Mouse (Mus musculus) midbrain, embryonic 10.5 days (tissue): Measurements from ENCODE around the gene Fam160b1. TPM values are rescaled to one million over a fixed set of nuclear protein-coding genes. Genes with fewer than 3 reads are reported as not detected.

Experiments used
- DNase-seq: peaks from one replicate; pipeline ENCODE4 v3.0.0-alpha.2; 2017; ENCODE audit warnings: low spot score
- H3K27ac ChIP-seq: fragments of 300-500 bp; sonication (generic); replicated peaks from 2 replicates; pipeline ENCODE4 v1.5.1; 2016; ENCODE audit warnings: mild to moderate bottlenecking
- H3K27me3 ChIP-seq: fragments of 300-500 bp; sonication (generic); 2 replicates; pipeline ENCODE4 v1.6.1; 2016; ENCODE audit warnings: low read depth, mild to moderate bottlenecking; ENCODE audit not compliant: poor library complexity, severe bottlenecking
- H3K36me3 ChIP-seq: fragments of 300-500 bp; sonication (generic); 2 replicates; pipeline ENCODE4 v1.6.1; 2016; ENCODE audit warnings: mild to moderate bottlenecking, moderate library complexity
- H3K4me1 ChIP-seq: fragments of 300-500 bp; sonication (generic); 2 replicates; pipeline ENCODE4 v1.6.1; 2016
- H3K4me3 ChIP-seq: fragments of 300-500 bp; sonication (generic); 2 replicates; pipeline ENCODE4 v1.5.1; 2016; ENCODE audit warnings: mild to moderate bottlenecking, moderate library complexity
- H3K9me3 ChIP-seq: fragments of 300-500 bp; sonication (generic); replicated peaks from 2 replicates; pipeline ENCODE4 v1.6.1; 2016; ENCODE audit warnings: mild to moderate bottlenecking
- WGBS: fragments of 180-500 bp; shearing (Covaris S2); methylation state at CpG from one replicate; pipeline ENCODE4 v1.1.7; 2016; 5-methylcytosine and 5-hydroxymethylcytosine counted together
- polyA plus RNA-seq: library from polyadenylated mRNA; unstranded; fragments of >200 nt; fragmentation: Nextera tagmentation; extraction: Ambion mirVana; gene quantifications from 2 replicates; pipeline ENCODE4 v1.2.1, GENCODE M21; 2016

Fam160b1 gene
- polyA plus RNA-seq, 1 experiment from 2014 or later: 10.2 TPM

DNA sequence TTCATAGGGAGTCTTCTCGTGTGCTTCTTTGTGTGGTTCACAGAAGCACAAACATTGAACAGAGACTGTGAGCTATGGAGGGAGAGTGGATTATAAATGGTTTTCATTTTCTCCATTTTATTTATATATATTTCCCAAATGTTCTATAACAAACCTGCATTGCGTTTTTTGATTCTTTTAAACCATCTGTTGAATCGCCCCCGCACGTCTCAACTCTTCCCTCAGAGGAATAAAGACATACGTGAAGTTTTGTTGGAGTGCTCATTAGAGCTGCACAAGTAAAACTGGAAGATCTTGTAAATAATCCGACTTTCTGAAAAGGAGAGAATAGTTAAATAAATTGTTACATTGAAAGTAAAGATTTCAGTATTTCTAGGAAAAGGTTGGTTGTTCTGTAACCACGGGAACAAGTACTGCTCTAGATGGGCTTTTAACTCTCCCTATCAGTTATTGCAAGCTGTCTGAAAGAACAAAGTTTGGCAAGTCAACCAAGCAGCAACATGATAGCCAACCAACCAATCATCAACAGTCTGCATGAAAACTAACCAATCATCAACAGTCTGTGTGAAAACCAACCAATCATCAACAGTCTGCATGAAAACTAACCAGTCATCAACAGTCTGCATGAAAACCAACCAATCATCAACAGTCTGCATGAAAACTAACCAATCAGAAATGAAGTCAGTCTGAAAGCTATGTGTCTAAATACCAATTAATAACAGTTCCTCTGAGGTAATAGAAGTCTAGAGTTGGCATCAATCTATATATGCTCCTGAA lies 54.7 kb downstream of the Fam160b1 start:
- Histone ChIP-seq H3K36me3 (no peaks in the 10 kb centered on the region), H3K27me3 (no peaks in the 10 kb centered on the region), H3K4me3 (no peak overlapping the region), H3K9me3 (no peaks in the 10 kb centered on the region), H3K4me1 (peaks cover 29% of the 10 kb centered on the region), H3K27ac (no peak overlapping the region)
- WGBS: 92% methylated on average over 8 of the region's 8 CpGs
- DNase-seq: no peak

DNA sequence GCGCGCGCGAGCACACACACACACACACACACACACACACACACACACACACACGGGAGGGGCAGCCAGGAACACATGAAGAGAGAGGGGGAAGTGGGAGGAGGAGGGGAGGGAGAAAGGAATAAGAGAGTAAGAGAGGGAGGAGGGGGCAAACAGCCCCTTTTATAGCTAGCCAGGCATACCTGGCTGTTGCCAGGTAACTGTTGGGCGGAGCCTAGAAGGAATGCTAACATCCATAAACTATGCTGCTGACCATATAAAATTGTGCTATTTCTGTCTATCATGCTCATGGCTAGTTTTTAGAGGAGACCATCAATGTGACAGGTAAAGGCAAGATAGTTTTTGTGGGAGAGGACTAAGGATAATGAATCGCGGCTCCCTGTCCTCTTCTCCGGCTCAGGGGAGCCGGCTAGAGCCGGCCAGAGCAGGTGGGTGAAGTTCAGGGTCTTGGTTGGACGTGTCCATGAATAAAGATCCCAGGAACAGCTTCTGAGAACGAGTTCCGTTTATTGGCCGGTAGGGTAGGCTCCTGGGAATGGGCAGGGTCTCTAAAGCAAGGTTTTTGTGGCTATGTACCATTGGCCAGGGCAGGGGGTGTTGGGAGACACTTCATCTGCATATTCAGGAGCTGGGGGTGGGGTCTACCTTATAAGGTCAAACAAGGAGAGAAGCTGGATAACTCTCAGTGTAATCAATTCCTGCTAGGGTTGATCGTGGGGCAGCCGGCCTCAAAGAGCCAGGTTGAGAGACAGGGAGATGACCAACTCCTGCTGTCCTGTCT lies 57.5 kb downstream of the Fam160b1 start:
- Histone ChIP-seq H3K36me3 (no peaks in the 10 kb centered on the region), H3K4me3 (peak overlapping the region; percentile 40), H3K9me3 (no peaks in the 10 kb centered on the region), H3K27ac (peak overlapping the region; percentile 38), H3K4me1 (peaks cover 18% of the 10 kb centered on the region), H3K27me3 (no peaks in the 10 kb centered on the region)
- peak; percentile 44 for DNase-seq
- 19% methylated on average over 16 of the region's 17 CpGs for WGBS

DNA sequence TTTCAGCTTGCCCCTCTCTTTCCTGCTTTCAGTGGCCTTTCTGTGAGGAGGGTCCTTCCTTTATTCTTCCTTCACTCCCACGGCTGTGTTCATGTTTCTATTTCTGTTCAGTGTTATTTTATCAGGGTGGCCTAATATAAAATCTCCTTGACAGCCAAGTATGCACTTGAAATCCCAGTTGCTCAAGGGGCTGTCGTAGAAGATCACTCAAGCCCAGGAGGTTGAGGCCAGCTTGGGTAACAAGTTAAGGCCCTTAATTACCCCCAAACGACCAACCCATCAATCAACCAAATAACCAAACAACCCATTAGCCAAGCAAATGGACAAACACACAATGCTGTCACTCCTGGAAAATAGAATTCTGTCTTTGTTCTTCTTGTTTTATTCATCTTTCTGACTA lies 62.9 kb downstream of the Fam160b1 start:
- WGBS: 77% methylated on average over 3 of the region's 3 CpGs
- no peaks in the 10 kb centered on the region for H3K36me3 ChIP-seq
- H3K27me3 ChIP-seq: no peaks in the 10 kb centered on the region
- H3K27ac ChIP-seq: no peak overlapping the region
- no peak overlapping the region for H3K4me3 ChIP-seq
- no peaks in the 10 kb centered on the region for H3K9me3 ChIP-seq
- H3K4me1 ChIP-seq: peaks cover 9% of the 10 kb centered on the region
- DNase-seq: no peak

DNA sequence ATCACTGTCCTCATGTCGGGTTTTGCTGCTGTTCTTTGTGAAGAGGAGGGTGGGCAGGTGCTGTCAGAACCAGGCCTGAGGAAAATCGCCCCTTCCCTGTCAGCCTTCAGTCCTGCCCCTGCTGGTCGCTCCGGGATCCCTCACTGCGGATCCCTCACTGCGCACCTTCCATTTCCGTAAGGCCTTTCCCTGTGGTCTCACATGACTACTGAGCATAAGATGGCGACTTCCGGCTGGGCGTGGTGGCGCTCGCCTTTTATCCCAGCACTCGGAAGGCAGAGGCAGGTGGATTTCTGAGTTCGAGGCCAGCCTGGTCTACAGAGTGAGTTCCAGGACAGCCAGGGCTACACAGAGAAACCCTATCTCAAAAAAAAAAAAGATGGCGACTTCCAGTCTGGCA lies 64.8 kb downstream of the Fam160b1 start:
- Histone ChIP-seq H3K27me3 (no peaks in the 10 kb centered on the region), H3K9me3 (no peaks in the 10 kb centered on the region), H3K4me1 (no peaks in the 10 kb centered on the region), H3K4me3 (no peak overlapping the region), H3K27ac (no peak overlapping the region), H3K36me3 (no peaks in the 10 kb centered on the region)
- WGBS: 96% methylated on average over 15 of the region's 15 CpGs
- DNase-seq: no peak

DNA sequence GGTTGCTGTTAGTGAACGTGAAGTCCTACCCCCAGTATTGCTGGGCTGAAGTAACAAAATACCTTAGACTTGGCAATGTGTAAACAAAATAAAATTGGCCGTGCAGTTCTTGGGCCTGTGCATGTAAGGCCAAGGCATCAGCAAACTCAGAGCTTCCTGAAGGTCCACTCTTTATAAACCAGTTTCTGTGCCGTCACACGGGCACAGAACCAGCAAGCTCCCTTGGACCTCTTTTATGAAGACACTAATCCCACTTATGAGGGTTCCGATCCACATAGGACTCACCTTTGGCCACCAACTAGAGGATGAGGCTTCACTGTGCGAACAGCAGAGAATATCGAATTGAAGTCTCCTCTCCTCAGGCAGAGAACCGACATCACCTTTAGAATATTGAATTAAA lies 66.4 kb downstream of the Fam160b1 start:
- Histone ChIP-seq H3K4me1 (no peaks in the 10 kb centered on the region), H3K27ac (no peak overlapping the region), H3K27me3 (no peaks in the 10 kb centered on the region), H3K4me3 (no peak overlapping the region), H3K36me3 (no peaks in the 10 kb centered on the region), H3K9me3 (no peaks in the 10 kb centered on the region)
- WGBS: 94% methylated on average over 8 of the region's 8 CpGs
- DNase-seq: no peak

DNA sequence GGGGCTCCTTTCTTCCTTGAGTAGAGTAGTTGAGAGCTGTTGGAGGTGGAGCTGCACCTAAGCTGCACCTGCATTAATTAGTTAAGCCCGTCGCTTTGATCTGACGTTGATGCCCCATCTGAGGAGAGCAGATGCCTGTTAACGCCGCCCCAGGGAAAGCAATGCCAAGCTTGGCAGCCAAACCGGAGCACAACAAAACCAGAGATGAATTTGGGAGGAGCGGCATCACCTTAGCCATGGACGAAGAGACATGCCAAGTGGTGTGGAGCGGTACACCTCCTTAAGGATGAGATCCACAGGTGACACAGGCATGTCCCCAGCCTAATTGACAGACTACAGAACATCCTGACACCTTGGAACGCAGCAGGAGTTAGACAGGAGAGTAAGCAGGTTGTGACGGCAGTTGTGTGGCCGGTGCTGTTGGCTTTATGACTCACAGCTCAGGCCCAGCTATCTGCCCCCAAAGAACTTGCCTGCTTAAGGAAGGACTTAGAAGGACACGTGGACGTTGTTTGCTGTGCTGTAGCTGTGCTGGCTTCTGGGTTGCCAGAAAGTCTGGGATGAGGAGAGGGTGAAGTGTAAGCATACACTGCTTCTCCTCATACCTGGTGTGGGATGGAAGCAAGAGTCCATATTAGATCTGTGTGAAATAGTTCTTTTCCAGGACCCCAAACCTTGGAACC lies 67.4 kb downstream of the Fam160b1 start:
- no peaks in the 10 kb centered on the region for H3K9me3 ChIP-seq
- no peak overlapping the region for H3K4me3 ChIP-seq
- 79% methylated on average over 14 of the region's 14 CpGs for WGBS
- H3K27me3 ChIP-seq: no peaks in the 10 kb centered on the region
- no peaks in the 10 kb centered on the region for H3K4me1 ChIP-seq
- DNase-seq: no peak
- no peaks in the 10 kb centered on the region for H3K36me3 ChIP-seq
- no peak overlapping the region for H3K27ac ChIP-seq

DNA sequence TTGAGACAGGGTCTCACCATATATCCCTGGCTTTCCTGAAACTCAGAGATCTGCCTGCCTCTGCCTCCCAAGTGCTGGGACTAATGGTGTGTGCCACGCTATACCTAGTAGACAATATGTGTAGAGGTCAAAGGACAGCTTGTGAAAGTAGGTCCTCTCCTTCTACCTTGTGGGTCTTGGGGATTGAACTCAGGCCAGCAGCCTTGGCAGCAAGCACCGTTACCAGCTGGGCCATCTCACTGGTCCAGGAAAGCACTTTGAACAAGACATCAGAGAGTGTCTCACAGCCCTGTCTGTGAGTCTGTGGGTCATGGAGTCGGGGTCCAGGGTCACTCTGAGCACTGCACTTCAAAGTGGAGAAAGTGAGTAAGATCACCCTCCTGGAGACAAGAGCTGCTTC lies 68.2 kb downstream of the Fam160b1 start:
- DNase-seq: no peak
- Histone ChIP-seq H3K4me1 (no peaks in the 10 kb centered on the region), H3K36me3 (no peaks in the 10 kb centered on the region), H3K27me3 (no peaks in the 10 kb centered on the region), H3K9me3 (no peaks in the 10 kb centered on the region), H3K27ac (no peak overlapping the region), H3K4me3 (no peak overlapping the region)
- 94% methylated on average over 3 of the region's 3 CpGs for WGBS

- H3K4me3 ChIP-seq: no peak overlapping the region
- WGBS: 83% methylated on average over 6 of the region's 6 CpGs
- no peaks in the 10 kb centered on the region for H3K9me3 ChIP-seq
- no peak overlapping the region for H3K27ac ChIP-seq
- no peaks in the 10 kb centered on the region for H3K36me3 ChIP-seq
- no peaks in the 10 kb centered on the region for H3K4me1 ChIP-seq
- no peaks in the 10 kb centered on the region for H3K27me3 ChIP-seq
- DNase-seq: no peak
Observed at GRCm38 (mm10) chr19:57429926-57430325, 69.4 kb downstream of the Fam160b1 start.

DNA sequence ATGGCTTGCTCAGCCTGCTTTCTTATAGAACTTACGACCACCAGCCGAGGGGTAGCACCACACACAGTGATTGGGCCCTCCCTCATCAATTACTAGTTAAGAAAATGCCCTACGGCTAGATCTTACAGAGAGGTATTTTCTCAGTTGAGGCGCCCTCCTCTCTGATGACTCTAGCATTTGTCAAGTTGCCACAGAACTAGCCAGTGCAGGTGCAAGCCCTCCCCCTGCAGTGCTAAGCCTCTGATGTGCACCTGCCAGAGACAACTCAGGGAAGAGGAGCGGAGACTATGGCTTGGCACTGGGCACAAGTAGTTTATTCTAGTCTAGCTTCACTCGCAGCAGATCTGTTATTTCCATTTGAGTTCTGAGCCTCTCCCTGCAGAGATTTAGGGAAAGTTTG lies 71.0 kb downstream of the Fam160b1 start:
- Histone ChIP-seq H3K4me3 (no peak overlapping the region), H3K4me1 (no peaks in the 10 kb centered on the region), H3K36me3 (no peaks in the 10 kb centered on the region), H3K27me3 (no peaks in the 10 kb centered on the region), H3K27ac (no peak overlapping the region), H3K9me3 (no peaks in the 10 kb centered on the region)
- no peak for DNase-seq
- WGBS: 62% methylated on average over 6 of the region's 6 CpGs

GRCm38 (mm10) chr19:57434024-57434423 lies 73.5 kb downstream of the Fam160b1 start:
- Histone ChIP-seq H3K4me1 (no peaks in the 10 kb centered on the region), H3K27ac (no peak overlapping the region), H3K36me3 (no peaks in the 10 kb centered on the region), H3K9me3 (no peaks in the 10 kb centered on the region), H3K4me3 (no peak overlapping the region), H3K27me3 (no peaks in the 10 kb centered on the region)
- WGBS: 84% methylated on average over 6 of the region's 6 CpGs
- DNase-seq: no peak

DNA sequence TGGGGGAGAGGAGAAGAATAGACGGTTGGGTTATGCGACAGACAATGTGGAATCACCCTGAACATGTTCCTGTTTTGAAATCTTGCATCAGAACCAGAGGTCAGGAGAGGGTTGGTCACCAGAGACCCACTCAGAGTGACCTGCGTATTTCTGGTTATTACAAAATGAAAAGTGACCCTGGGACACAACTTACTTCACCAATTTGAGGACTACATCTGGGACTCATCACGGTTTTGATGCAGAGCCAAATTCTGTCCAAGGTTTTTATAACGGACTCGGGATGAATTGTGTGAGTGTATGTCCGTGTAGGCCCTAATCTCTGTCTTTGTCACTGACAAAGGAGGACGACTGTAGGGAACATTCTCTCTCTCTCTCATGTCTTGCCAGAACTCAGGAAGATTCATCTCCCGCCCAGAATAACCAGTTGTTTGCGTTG lies 76.1 kb downstream of the Fam160b1 start:
- DNase-seq: no peak
- Histone ChIP-seq H3K9me3 (no peaks in the 10 kb centered on the region), H3K36me3 (no peaks in the 10 kb centered on the region), H3K27ac (no peak overlapping the region), H3K27me3 (no peaks in the 10 kb centered on the region), H3K4me1 (0 out of 2 replicates have a peak, but pooled peaks cover 3% of the 10 kb centered on the region), H3K4me3 (no peak overlapping the region)
- 88% methylated on average over 10 of the region's 10 CpGs for WGBS

GRCm38 (mm10) chr19:57437042-57437441 lies 76.6 kb downstream of the Fam160b1 start:
- H3K9me3 ChIP-seq: no peaks in the 10 kb centered on the region
- no peak overlapping the region for H3K4me3 ChIP-seq
- no peaks in the 10 kb centered on the region for H3K36me3 ChIP-seq
- 0 out of 2 replicates have a peak, but pooled peaks cover 3% of the 10 kb centered on the region for H3K4me1 ChIP-seq
- DNase-seq: no peak
- 90% methylated on average over 7 of the region's 7 CpGs for WGBS
- no peaks in the 10 kb centered on the region for H3K27me3 ChIP-seq
- no peak overlapping the region for H3K27ac ChIP-seq
